Mouse (Mus musculus) forebrain, postnatal 0 days (tissue): ENCODE measurements at regions not wholly inside any gene's neighbourhood (a gene's known extent, or its start where the extent isn't known, plus 50 kb on each side); places are given as distances from the start of the nearest gene placed in this dataset.
A peak's percentile ranks its signal among the peaks of the same experiment; 100 is the strongest.

Experiments used
- ATAC-seq: fragments of 200-750 bp; cut with Nextera tagmentation; 2 replicates; pipeline ENCODE4 v1.8.0; 2017; ENCODE audit warnings: mild to moderate bottlenecking, moderate library complexity
- DNase-seq: peaks from one replicate; pipeline ENCODE4 v3.0.0-alpha.2; 2015
- H3K27ac ChIP-seq: fragments of 300-500 bp; sonication (generic); 2 replicates; pipeline ENCODE4 v1.5.1; 2014; ENCODE audit warnings: low read depth, mild to moderate bottlenecking, antibody characterized with exemption, low read length, moderate library complexity, mixed read lengths
- H3K27me3 ChIP-seq: fragments of 300-500 bp; sonication (generic); 2 replicates; pipeline ENCODE4 v1.6.1; 2014; ENCODE audit warnings: mild to moderate bottlenecking, low read length, mixed read lengths; ENCODE audit not compliant: insufficient read depth
- H3K36me3 ChIP-seq: fragments of 300-500 bp; sonication (generic); 2 replicates; pipeline ENCODE4 v1.6.1; 2014; ENCODE audit warnings: mild to moderate bottlenecking, moderate library complexity; ENCODE audit not compliant: insufficient read depth
- H3K4me1 ChIP-seq: fragments of 300-500 bp; sonication (generic); 2 replicates; pipeline ENCODE4 v1.6.1; 2014; ENCODE audit warnings: antibody characterized with exemption; ENCODE audit not compliant: insufficient read depth
- H3K4me2 ChIP-seq: fragments of 300-500 bp; sonication (generic); 2 replicates; pipeline ENCODE4 v1.6.1; 2014; ENCODE audit warnings: low read depth, mild to moderate bottlenecking, moderate library complexity
- H3K4me3 ChIP-seq: fragments of 300-500 bp; sonication (generic); 2 replicates; pipeline ENCODE4 v1.5.1; 2014; ENCODE audit warnings: low read depth, low read length, mixed read lengths
- H3K9ac ChIP-seq: fragments of 300-500 bp; sonication (generic); 2 replicates; pipeline ENCODE4 v1.6.1; 2014; ENCODE audit warnings: mild to moderate bottlenecking
- H3K9me3 ChIP-seq: fragments of 300-500 bp; sonication (generic); 2 replicates; pipeline ENCODE4 v1.6.1; 2016; ENCODE audit warnings: low read length
- CTCF ChIP-seq: sonication (generic); IDR thresholded peaks from 2 replicates; pipeline ENCODE4 v1.5.1; 2016; ENCODE audit warnings: antibody characterized with exemption, control low read depth, low read depth
- WGBS: fragments of 180-500 bp; shearing (Covaris S2); extraction: QIAGEN DNeasy Blood & Tissue Kit; methylation state at CpG from one replicate; pipeline ENCODE4 v1.1.7; 2014; 5-methylcytosine and 5-hydroxymethylcytosine counted together

- no peak for DNase-seq
These were observed 919.5 kb downstream of the D3Ertd751e start for GRCm38 (mm10) chr3:42661956-42662355.

GRCm38 (mm10) chr3:42676668-42677398 lies 934.4 kb downstream of the D3Ertd751e start:
- Histone ChIP-seq H3K4me3 (no peak overlapping the region), H3K27me3 (no peaks in the 10 kb centered on the region), H3K9me3 (no peaks in the 10 kb centered on the region), H3K4me2 (no peak overlapping the region), H3K4me1 (no peaks in the 10 kb centered on the region), H3K9ac (no peak overlapping the region), H3K27ac (no peak overlapping the region), H3K36me3 (no peaks in the 10 kb centered on the region)
- no peak for TF ChIP-seq CTCF
- ATAC-seq (no peak), DNase-seq (no peak)
- 93% methylated on average over 2 of the region's 2 CpGs for WGBS

More at GRCm38 (mm10) chr3:42661956-42662355, 919.5 kb downstream of the D3Ertd751e start:
- Histone ChIP-seq H3K4me2 (no peak overlapping the region), H3K27ac (no peak overlapping the region), H3K9ac (no peak overlapping the region), H3K4me1 (no peaks in the 10 kb centered on the region), H3K27me3 (no peaks in the 10 kb centered on the region), H3K4me3 (no peak overlapping the region), H3K36me3 (no peaks in the 10 kb centered on the region), H3K9me3 (no peaks in the 10 kb centered on the region)
- WGBS: 88% methylated on average over 2 of the region's 2 CpGs
- no peak for TF ChIP-seq CTCF
- ATAC-seq: no peak

GRCm38 (mm10) chr3:42694726-42695125 lies 952.3 kb downstream of the D3Ertd751e start:
- no peak overlapping the region for H3K27ac ChIP-seq
- no peak overlapping the region for H3K4me3 ChIP-seq
- no peak overlapping the region for H3K9ac ChIP-seq
- ATAC-seq (peak; percentile 51; the same call in 1 of the 2 replicates), DNase-seq (peak; percentile 46)
- no peaks in the 10 kb centered on the region for H3K9me3 ChIP-seq
- no peaks in the 10 kb centered on the region for H3K4me1 ChIP-seq
- no peaks in the 10 kb centered on the region for H3K27me3 ChIP-seq
- H3K4me2 ChIP-seq: no peak overlapping the region
- TF ChIP-seq CTCF: peak; percentile 25
- WGBS: 39% methylated on average over 2 of the region's 2 CpGs
- no peaks in the 10 kb centered on the region for H3K36me3 ChIP-seq

GRCm38 (mm10) chr3:42738910-42739309 lies 996.5 kb downstream of the D3Ertd751e start:
- Histone ChIP-seq H3K27me3 (no peaks in the 10 kb centered on the region), H3K4me2 (no peak overlapping the region), H3K4me3 (no peak overlapping the region), H3K36me3 (no peaks in the 10 kb centered on the region), H3K27ac (no peak overlapping the region), H3K9me3 (no peaks in the 10 kb centered on the region), H3K4me1 (no peaks in the 10 kb centered on the region), H3K9ac (no peak overlapping the region)
- ATAC-seq (no peak), DNase-seq (no peak)
- TF ChIP-seq CTCF: no peak
- 27% methylated on average over 1 of the region's 1 CpGs for WGBS

GRCm38 (mm10) chr3:42753130-42753529 lies 1010.7 kb downstream of the D3Ertd751e start:
- Histone ChIP-seq H3K27me3 (no peaks in the 10 kb centered on the region), H3K27ac (no peak overlapping the region), H3K9ac (no peak overlapping the region), H3K4me3 (no peak overlapping the region), H3K36me3 (no peaks in the 10 kb centered on the region), H3K4me2 (no peak overlapping the region), H3K4me1 (no peaks in the 10 kb centered on the region), H3K9me3 (no peaks in the 10 kb centered on the region)
- WGBS: 78% methylated on average over 4 of the region's 4 CpGs
- DNase-seq (no peak), ATAC-seq (no peak)
- no peak for TF ChIP-seq CTCF

GRCm38 (mm10) chr3:42757335-42757734 lies 1014.9 kb downstream of the D3Ertd751e start:
- no peak overlapping the region for H3K27ac ChIP-seq
- no peak for DNase-seq
- H3K9me3 ChIP-seq: no peaks in the 10 kb centered on the region
- ATAC-seq: no peak
- H3K27me3 ChIP-seq: no peaks in the 10 kb centered on the region
- H3K36me3 ChIP-seq: no peaks in the 10 kb centered on the region
- H3K4me1 ChIP-seq: no peaks in the 10 kb centered on the region
- TF ChIP-seq CTCF: no peak
- no peak overlapping the region for H3K4me2 ChIP-seq
- no peak overlapping the region for H3K4me3 ChIP-seq
- H3K9ac ChIP-seq: no peak overlapping the region

- 39% methylated on average over 1 of the region's 1 CpGs for WGBS
- Histone ChIP-seq H3K27ac (no peak overlapping the region), H3K4me3 (no peak overlapping the region), H3K9ac (no peak overlapping the region), H3K36me3 (no peaks in the 10 kb centered on the region), H3K4me2 (no peak overlapping the region), H3K9me3 (no peaks in the 10 kb centered on the region), H3K27me3 (no peaks in the 10 kb centered on the region), H3K4me1 (no peaks in the 10 kb centered on the region)
- peak; percentile 40 for DNase-seq
- peak; percentile 64 for ATAC-seq
- TF ChIP-seq CTCF: no peak
These were observed 1015.5 kb downstream of the D3Ertd751e start for GRCm38 (mm10) chr3:42757830-42758385.
